8 mouse cellular contexts compared by ENCODE assay signal in the genomic region with DNA sequence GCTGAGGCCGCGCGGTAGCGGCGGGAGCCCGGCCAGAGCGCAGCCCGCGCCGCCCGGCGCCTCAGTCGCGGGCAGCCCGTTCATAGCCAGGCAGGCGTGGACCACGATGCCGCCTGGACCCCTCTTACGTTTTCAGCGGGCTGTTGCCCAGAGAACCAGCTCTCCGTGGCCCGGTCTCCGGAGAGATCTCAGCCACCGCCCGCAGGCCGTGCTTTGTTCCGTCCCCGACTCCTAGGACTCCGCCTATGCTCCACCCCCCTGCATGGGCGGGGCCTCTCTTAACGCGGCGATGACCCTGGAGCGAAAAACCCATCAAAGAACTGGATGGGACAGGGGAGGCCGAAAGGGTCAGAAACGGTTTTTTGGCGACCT. TPM values are rescaled to one million over a fixed set of nuclear protein-coding genes. Genes with fewer than 3 reads are reported as not detected.
DNase-seq lines count a peak whose midpoint lies in the region; ATAC-seq and TF ChIP-seq lines count a peak whose summit lies in the region.

Fam89b (minus strand) TSS at position 210 of the 372 bp plus-strand sequence.

- H3K36me3 ChIP-seq in embryonic facial prominence, embryonic 12.5 days: 0 out of 2 replicates have a peak, but pooled peaks cover 2% of the 10 kb centered on the region
- H3K36me3 ChIP-seq in kidney, adult 2 months (ENCODE audit: control insufficient read depth, insufficient read depth, low read length): no peaks in the 10 kb centered on the region
- peaks cover 8% of the 10 kb centered on the region for H3K36me3 ChIP-seq in limb, embryonic 14.5 days (ENCODE audit: control insufficient read depth, insufficient read depth, low read length)
- H3K36me3 ChIP-seq in midbrain, embryonic 16.5 days (ENCODE audit: control insufficient read depth, insufficient read depth, low read length): no peaks in the 10 kb centered on the region

- peak; percentile 89 for TF ChIP-seq POLR2A in kidney, adult 2 months (IDR thresholded peaks at IDR 0.05; ENCODE audit: low read depth, low read length)
- peak; percentile 93 for TF ChIP-seq POLR2A in limb, embryonic 14.5 days (IDR thresholded peaks at IDR 0.05; ENCODE audit: borderline replicate concordance, extremely low read depth, insufficient read depth, insufficient read length)

- peak within 1 kb of the TSS; percentile 98 for H3K9ac ChIP-seq in embryonic facial prominence, embryonic 12.5 days
- peak within 1 kb of the TSS; percentile 98 for H3K9ac ChIP-seq in limb, embryonic 14.5 days (ENCODE audit: low read depth, low read length, severe bottlenecking)
- peak within 1 kb of the TSS; percentile 98 for H3K9ac ChIP-seq in midbrain, embryonic 16.5 days (ENCODE audit: low read depth, low read length)

- DNase-seq in 3134 (ENCODE audit: extremely low read depth, insufficient read length, low spot score): peak; percentile 78
- peak; percentile 93 to 97 for DNase-seq in adrenal gland, postnatal 36 days
- DNase-seq in heart, adult 18-20 months: peak; percentile 94 to 97
- peak; percentile 94 for DNase-seq in kidney, adult 2 months
- peak; percentile 92 for DNase-seq in limb, embryonic 14.5 days (ENCODE audit: low spot score)
- DNase-seq in spleen, postnatal 10 days (ENCODE audit: low spot score in 2 of 2): peak; percentile 84 to 94

- H3K9me3 ChIP-seq in embryonic facial prominence, embryonic 12.5 days: no peaks in the 10 kb centered on the region
- H3K9me3 ChIP-seq in limb, embryonic 14.5 days (ENCODE audit: control insufficient read depth, low read length): no peaks in the 10 kb centered on the region
- no peaks in the 10 kb centered on the region for H3K9me3 ChIP-seq in midbrain, embryonic 16.5 days (replicated peaks; ENCODE audit: control insufficient read depth, low read length, poor library complexity, severe bottlenecking)

- peak within 1 kb of the TSS; percentile 95 for H3K27ac ChIP-seq in embryonic facial prominence, embryonic 12.5 days
- peak within 1 kb of the TSS; percentile 69 for H3K27ac ChIP-seq in kidney, adult 2 months (ENCODE audit: insufficient read depth, low read depth, low read length)
- peak within 1 kb of the TSS; percentile 90 for H3K27ac ChIP-seq in limb, embryonic 14.5 days (replicated peaks; ENCODE audit: low read depth, low read length)
- peak within 1 kb of the TSS; percentile 97 for H3K27ac ChIP-seq in midbrain, embryonic 16.5 days (ENCODE audit: low read length)

- ATAC-seq in embryonic facial prominence, embryonic 12.5 days (ENCODE audit: insufficient number of reproducible peaks, insufficient read depth, low FRiP score, low TSS enrichment): peak; percentile 78
- ATAC-seq in limb, embryonic 14.5 days (ENCODE audit: low FRiP score, low read depth): peak; percentile 82
- peak; percentile 81 for ATAC-seq in midbrain, embryonic 16.5 days

- TF ChIP-seq CTCF in kidney, adult 2 months (conservative IDR thresholded peaks at IDR 0.05; ENCODE audit: insufficient read depth, insufficient read length, low read depth, low read length): no peak

- no peaks in the 10 kb centered on the region for H3K27me3 ChIP-seq in embryonic facial prominence, embryonic 12.5 days
- H3K27me3 ChIP-seq in kidney, adult 2 months (replicated peaks; ENCODE audit: control insufficient read depth, insufficient read depth, low read length): no peaks in the 10 kb centered on the region
- H3K27me3 ChIP-seq in limb, embryonic 14.5 days (ENCODE audit: control insufficient read depth, insufficient read depth, low read length): no peaks in the 10 kb centered on the region
- no peaks in the 10 kb centered on the region for H3K27me3 ChIP-seq in midbrain, embryonic 16.5 days (ENCODE audit: control insufficient read depth, insufficient read depth, low read depth, low read length)

- H3K4me2 ChIP-seq in embryonic facial prominence, embryonic 12.5 days (replicated peaks): peak within 1 kb of the TSS; percentile 97
- H3K4me2 ChIP-seq in limb, embryonic 14.5 days (replicated peaks; ENCODE audit: low read depth, low read length, severe bottlenecking): peak within 1 kb of the TSS; percentile 88
- H3K4me2 ChIP-seq in midbrain, embryonic 16.5 days (ENCODE audit: low read length): peak within 1 kb of the TSS; percentile 100

- under 1% methylated on average over 35 of the region's 37 CpGs for WGBS in embryonic facial prominence, embryonic 12.5 days
- WGBS in kidney, adult 2 months: under 1% methylated on average over 36 of the region's 37 CpGs
- 0% methylated on average over 36 of the region's 37 CpGs for WGBS in limb, embryonic 14.5 days
- WGBS in midbrain, embryonic 16.5 days: under 1% methylated on average over 37 of the region's 37 CpGs

- H3K4me1 ChIP-seq in embryonic facial prominence, embryonic 12.5 days: peaks cover 51% of the 10 kb centered on the region
- peaks cover 17% of the 10 kb centered on the region; the same call in 1 of the 2 replicates for H3K4me1 ChIP-seq in kidney, adult 2 months (ENCODE audit: control insufficient read depth, insufficient read depth, low read length)
- H3K4me1 ChIP-seq in limb, embryonic 14.5 days (ENCODE audit: control insufficient read depth, insufficient read depth, low read length): peaks cover 42% of the 10 kb centered on the region
- peaks cover 55% of the 10 kb centered on the region for H3K4me1 ChIP-seq in midbrain, embryonic 16.5 days (ENCODE audit: control insufficient read depth, insufficient read depth, low read length)

- H3K4me3 ChIP-seq in embryonic facial prominence, embryonic 12.5 days: peak within 1 kb of the TSS; percentile 89
- H3K4me3 ChIP-seq in kidney, adult 2 months (ENCODE audit: insufficient read depth, low read depth, low read length): peak within 1 kb of the TSS; percentile 93
- H3K4me3 ChIP-seq in limb, embryonic 14.5 days (replicated peaks; ENCODE audit: low read length): peak within 1 kb of the TSS; percentile 91
- peak within 1 kb of the TSS; percentile 92 for H3K4me3 ChIP-seq in midbrain, embryonic 16.5 days (ENCODE audit: low read depth, low read length)

RNA-seq across cellular contexts. Expression of gene Fam89b, which starts in this region (rescaled TPM):
- 10 to 100 TPM; 41.4 to 66.5 TPM for total RNA-seq in adrenal gland, postnatal 36 days (2021)
- 143 and 150 TPM in 2 replicates for polyA plus RNA-seq in embryonic facial prominence, embryonic 12.5 days (2016; fragmentation: Nextera tagmentation; extraction: Ambion mirVana)
- 10 to 100 TPM; 21.6 to 26.0 TPM for total RNA-seq in heart, adult 18-20 months (2021)
- polyA plus RNA-seq in kidney, adult 2 months (2012; rRNA removed): 93.8 and 122 TPM in 2 replicates
- 169 and 253 TPM in 2 replicates for polyA plus RNA-seq in limb, embryonic 14.5 days (2012; rRNA removed)
- 125 TPM in 2 replicates for polyA plus RNA-seq in limb, embryonic 14.5 days (2014; fragmentation: Nextera tagmentation; extraction: Ambion mirVana)
- polyA plus RNA-seq in midbrain, embryonic 16.5 days (2015; fragmentation: Nextera tagmentation; extraction: Ambion mirVana): 116 and 131 TPM in 2 replicates

Comparison
In these comparisons a context has a peak if more than half of its experiments do, and no peak if none do; other contexts are left out.
1. Peak in every context shown above with its lines: DNase-seq, ATAC-seq, H3K4me3 ChIP-seq and H3K27ac ChIP-seq.